Mouse (Mus musculus) left cerebral cortex, adult 8-10 months (tissue): ENCODE results near the gene Casp14. TPM values are rescaled to one million over a fixed set of nuclear protein-coding genes. Genes with fewer than 3 reads are reported as not detected.
"Not testable (repeated sequence)": the region's sequence is repeated elsewhere in the genome, so short reads cannot be mapped to it uniquely, and the experiment has no call there.

Experiments used
- DNase-seq, 2 experiments: peaks; one replicate each; pipeline ENCODE4 v3.0.0; 2022; ENCODE audit warnings: low spot score in 2 of 2
- total RNA-seq, 4 experiments: library from RNA; stranded (reverse); gene quantifications; 2 replicates each; pipeline ENCODE4 v1.2.4; 2022

Gene Casp14
- total RNA-seq, 4 experiments from 2014 or later, result not detected

DNA sequence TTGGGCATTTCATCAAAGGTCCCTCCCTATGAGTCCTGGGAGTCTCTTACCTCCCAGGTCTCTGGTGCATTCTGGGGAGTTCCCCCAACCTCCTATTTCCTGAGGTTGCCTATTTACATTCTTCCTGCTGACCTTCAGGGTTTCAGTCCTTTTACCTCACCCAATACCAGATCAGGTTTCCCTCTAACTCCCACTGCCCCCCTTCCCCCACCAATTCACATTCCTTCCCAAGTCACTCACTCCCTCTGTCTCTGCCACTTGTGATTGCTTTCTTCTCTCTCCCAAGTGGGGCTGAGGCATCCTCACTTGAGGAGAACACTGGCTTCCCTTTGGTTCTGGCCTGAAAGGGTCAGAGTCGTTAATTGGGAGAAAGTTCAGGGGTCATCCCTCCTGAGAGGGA is 48.0 kb downstream of the Casp14 start:
- not testable (repeated sequence) for DNase-seq

DNA sequence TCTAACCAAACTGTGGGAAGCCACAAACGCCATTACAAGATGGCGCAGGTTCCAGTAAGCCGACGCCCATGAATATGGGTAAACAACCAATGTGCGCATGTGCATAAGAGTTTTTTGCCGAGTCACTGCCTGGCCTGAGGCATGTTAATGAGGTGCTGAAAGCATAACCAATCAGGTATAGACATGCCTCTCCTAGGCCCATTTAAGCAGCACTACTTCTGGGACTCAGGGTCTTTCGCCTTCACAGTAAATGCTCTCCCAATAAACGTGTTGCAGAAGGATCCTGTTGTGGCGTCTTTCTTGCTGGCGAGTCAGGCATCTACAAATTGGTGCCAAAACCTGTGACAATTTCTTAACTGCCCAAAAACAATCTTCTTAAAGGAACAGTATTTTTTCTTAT is 51.4 kb downstream of the Casp14 start:
- not testable (repeated sequence) for DNase-seq

DNA sequence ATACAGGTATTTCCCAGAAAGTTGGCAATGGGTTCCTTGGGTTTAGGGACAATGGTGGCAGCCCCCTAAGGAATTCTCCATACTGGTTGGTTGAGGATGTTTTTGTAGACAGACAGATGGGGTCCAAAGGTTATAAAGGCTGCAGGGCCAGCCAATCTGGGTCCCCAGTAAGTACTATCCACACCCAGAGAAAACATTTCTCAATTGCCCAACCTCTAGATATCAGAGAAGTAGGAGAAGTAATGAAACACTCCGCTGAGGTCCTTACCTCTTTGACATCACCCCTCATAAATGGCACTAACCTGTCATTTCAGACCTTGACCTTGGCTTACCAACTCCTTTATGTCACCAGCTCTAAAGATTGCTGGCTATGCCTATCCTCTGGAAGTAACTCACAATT is 53.5 kb downstream of the Casp14 start:
- DNase-seq, result no peak

Other genes with a start within 250 kb of the Casp14 start
- not detected for gene Olfr1358, start 200.9 kb downstream of the Casp14 start, total RNA-seq
- 10 to 100 TPM; 30.3 to 49.3 (median 39.8) TPM for gene Ilvbl, start 143.9 kb downstream of the Casp14 start, total RNA-seq
- 10 to 100 TPM in 1 of 4 experiments, 1 to 10 TPM in 3; 9.0 to 10.4 (median 9.3) TPM for gene Syde1, start 126.3 kb downstream of the Casp14 start, total RNA-seq
- gene Olfr1357, start 100.2 kb downstream of the Casp14 start, total RNA-seq, result not detected
- gene Ccdc105, start 34.8 kb upstream of the Casp14 start, total RNA-seq, result under 1 TPM; 0.18 to 0.57 (median 0.39) TPM
- gene Slc1a6, start 62.2 kb upstream of the Casp14 start, total RNA-seq, result 10 to 100 TPM; 11.0 to 13.9 (median 11.4) TPM
- gene Olfr1356, start 133.9 kb upstream of the Casp14 start, total RNA-seq, result not detected
- not detected for gene Olfr1355, start 157.2 kb upstream of the Casp14 start, total RNA-seq
- not detected for gene Olfr1354, start 194.9 kb upstream of the Casp14 start, total RNA-seq
- not detected for gene Olfr8, start 232.3 kb upstream of the Casp14 start, total RNA-seq
- gene Olfr1353, start 245.0 kb upstream of the Casp14 start, total RNA-seq, result not detected